Mouse (Mus musculus) spleen, postnatal 10 days (tissue): Measurements from ENCODE around the gene Zcchc7.
A peak's percentile ranks its signal among the peaks of the same experiment; 100 is the strongest.

ENCODE experiments used
- DNase-seq, 2 experiments: peaks; one replicate each; pipeline ENCODE4 v3.0.0; 2021 to 2022; ENCODE audit warnings: low spot score in 2 of 2

Gene Zcchc7

DNA sequence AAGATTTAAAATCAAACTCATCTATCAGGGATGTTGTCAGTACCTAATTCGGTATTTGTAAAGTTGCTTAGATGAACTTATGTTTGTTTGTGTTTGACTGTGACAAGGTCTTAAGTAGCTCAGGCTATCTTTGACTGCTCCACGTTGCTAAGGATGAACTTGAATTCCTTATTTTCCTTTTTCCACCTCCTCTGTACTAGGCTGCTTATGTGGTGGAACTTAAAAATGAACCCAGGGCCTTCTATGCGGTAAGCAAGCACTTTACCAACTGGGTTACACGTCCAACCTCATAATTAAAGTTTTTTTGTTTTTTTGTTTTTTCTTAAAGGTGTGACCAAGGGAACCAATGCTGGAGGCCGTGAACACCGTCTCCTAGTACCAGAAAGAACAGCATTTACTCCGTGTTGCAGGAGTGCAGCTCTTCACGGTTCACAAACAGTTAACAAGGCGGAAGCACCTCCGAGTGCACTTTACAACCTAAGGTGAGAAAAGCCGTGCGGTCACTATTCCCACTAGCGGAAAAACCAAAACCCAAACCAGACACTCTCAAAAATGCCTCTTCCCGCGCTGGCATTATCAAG, at the start of gene Zcchc7:
Zcchc7 (plus strand) TSS at position 325 of the 581 bp plus-strand sequence.
- DNase-seq: no peak

DNA sequence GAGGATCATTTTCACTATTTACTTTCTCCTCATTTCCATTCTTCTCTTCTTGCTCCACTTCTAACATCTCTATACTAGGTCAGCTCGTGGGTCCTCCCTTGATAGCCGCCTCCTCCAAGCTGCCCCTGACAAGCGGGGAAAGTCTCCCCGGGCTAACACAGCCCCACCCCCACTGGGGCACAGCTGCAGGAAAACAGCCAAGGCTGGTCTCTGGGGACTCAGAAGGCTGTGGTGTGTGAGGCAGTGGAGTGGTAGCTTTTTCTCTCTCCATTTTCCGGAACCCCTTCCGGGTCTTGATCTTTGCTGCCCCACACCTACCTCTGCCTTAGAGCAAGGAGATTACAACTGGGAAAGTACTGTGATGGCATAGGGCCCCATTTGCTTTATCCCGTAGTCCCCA, 49.7 kb upstream of the Zcchc7 start:
- DNase-seq: peak; percentile 24 to 76

DNA sequence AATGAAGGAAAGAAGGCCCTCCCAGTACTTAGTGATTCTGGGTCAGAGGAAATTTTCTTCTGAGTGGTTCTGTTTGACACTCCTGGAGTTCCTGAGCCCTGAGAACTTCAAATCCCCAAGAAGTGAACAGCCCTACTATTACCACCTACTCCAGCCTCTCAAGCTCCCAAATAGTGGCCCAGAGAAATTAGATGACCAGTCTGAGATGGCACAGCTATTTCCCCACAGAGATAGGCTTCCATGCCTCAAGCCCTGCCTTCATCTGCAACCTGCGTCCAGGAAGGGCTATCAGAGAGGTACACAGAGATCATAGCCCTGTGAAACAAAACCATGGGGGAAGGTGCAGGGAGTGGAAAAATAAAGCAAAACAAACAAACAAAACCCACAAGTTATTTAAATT, 48.8 kb upstream of the Zcchc7 start:
- no peak for DNase-seq

DNA sequence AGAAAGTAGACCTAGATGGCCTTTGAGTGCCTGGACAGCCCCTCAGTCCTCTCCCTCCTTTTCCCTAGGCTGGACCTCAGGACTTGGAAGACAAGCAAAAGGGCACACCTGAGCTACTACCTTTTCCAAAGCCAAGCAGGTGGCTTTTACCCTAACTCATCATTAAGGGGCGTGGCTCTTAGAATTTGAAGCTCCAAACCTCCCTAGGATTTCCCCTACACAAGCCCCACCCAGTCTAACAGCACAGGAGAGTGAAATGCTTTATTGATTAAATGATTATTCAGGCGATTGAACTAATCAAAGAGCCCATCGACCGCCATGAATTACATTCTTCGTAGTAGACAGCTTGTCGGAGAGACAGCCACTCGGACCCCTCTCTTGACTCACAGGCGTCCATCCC, 47.4 kb upstream of the Zcchc7 start:
- DNase-seq: no peak

DNA sequence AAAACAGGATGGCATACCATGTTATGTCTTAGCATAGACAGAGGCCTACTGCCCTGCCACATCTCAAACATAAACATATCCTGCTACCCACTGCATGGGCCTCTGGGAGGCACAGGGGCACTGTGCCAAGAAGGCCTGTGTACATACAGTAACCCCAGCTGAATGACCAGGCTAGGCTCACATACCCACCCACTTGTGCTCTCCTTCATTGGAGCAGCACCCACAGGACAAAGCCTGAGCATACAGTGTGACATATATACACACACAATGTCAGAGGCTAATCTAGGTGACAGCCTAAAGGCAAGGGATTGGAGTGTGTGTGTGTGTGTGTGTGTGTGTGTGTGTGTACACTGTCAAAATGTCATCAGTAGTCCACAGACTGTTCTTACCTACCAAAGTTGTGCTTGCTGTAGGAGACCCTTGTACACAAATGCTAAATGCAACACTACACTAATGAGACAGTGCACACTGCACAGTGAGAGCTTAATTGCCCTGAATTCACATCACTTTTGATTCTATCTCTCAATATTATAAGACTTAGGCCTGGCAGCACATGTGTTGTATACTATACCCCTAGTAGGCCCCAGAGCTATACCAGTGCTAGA, 46.5 kb upstream of the Zcchc7 start:
- peak in 1 of 2 experiments; percentile 60 for DNase-seq

DNA sequence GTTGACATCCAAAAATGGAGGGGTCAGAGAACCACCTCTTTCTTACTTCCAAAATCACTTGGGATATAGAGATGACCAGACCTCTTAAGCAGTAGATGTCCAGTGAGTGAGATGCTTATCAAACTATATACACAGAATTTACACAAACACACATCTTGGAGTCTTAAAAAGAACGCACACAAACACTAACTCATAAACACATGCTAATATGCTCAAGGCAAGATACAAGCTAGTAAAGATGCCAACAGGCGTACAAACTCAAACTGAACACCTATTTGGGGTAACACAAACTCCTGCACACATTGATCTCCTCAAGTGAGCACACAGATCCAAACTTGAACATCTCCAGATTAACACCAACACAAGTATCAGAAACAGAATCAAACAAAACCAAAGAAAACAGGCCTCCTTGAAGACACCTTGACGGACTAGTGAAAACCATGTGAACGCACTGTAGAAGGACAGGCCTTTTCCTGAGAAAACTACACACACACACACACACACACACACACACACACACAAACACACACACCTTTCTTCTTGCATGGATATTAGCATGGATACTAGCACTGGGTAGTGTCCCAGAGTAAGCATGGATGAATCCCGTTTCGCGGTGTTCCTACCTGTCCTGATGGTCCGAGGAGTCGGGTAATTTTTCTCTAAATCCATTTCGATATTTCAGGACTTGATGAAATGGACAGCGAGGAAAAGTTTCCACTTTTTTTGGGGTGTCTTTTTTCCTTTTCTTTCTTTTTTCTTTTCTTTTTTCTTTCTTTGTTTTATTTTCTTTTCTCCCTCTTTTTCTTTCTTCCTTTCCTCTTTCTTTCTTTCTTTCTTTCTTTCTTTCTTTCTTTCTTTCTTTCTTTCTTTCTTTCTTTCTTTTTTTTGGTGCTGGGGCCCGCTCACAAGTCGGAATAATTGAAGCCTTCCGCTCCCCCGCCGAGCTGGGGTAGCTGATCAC, 45.7 kb upstream of the Zcchc7 start, which contains the start of gene Pax5:
Pax5 (minus strand) TSS at position 748 of the 961 bp plus-strand sequence.
- DNase-seq: no peak

DNA sequence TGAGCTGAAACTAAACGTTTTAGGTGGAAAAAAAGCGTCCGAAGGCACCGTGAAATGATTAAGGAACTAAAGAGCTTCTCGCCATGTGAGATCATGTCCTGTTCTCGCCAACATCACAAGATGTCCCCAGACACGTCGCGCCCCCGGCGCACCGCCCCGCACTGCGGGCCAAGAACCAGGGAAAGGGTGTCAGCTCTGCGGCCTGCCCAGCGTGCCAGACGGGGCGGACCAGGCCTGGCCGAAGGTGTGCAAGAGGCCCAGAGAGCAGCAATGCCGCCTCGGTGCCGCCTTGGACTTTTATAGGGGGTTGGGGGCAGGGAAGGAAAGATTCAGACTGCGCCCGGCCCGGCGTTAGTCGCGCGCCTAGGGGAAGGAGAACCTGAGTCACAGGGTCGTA, 45.0 kb upstream of the Zcchc7 start:
- DNase-seq: peak; percentile 45 to 61

DNA sequence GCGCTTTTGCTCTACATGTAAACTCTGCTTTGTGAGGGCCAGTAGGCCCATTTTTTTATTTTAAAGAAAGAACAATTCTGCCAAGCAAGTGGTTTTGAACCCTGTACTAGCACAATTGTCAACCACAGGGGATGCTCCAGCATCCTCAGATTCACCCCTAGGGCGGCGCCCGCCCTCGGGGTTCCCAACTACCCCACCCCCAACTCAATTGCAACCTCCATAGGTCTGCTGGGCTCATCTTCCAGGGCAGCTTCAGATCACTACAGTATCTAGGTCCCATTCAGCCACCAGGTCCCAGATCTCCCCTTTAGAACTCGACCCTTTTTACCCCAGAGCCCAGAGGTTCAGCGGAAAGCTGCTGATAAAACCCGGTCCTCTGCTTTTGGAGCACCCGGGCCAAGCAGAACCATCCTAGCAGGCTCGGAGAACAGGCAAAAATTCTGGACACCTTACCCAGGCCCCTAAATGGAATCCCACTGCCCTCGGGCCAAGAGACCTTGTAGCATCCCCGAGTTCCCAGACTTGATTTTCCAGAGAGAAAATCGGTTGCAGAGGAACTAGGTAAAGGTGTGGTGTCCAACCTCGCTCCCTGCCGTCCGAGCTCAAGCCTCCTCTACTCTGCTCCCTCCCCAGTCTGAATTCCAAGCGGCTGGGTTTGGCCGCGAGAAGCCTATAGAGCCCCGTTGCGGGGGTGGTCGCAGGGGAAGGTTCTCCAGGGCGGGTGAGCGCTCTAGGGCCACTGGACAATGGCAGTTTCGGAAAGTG, 44.4 kb upstream of the Zcchc7 start:
- DNase-seq: peak in 1 of 2 experiments; percentile 31

DNA sequence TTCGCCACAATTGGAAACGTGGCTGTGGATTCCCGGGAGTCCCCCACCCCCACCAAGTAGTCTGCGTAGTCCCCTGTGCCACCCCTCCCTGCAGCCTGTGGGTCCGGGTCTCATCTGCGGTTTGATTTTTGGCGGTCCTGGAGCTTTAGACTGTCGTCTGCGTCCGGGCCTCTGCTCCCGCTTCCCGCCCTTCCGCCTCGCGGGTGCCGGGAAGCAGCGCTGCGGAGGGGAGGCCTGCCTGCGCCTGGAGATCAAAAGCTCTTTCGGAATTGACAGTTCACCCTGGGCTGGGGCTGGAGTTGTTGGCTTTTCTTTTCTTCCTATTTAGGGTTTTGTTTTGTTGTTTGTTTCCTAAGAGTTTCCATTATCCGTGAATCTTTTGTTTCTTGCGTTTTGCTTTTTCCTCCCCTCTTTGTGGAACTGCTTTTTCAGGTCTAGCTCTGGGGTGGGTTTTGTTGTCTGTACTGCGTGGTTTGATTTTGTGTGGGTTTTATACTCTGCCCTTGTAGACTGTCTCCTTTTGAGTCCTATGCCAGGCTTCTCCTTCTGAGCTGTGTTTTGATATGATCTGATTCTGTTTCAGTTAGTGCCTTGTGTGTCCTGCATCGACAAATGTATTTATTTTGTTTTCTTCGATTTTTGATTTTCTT, 43.5 kb upstream of the Zcchc7 start:
- DNase-seq: peak in 1 of 2 experiments; percentile 20

DNA sequence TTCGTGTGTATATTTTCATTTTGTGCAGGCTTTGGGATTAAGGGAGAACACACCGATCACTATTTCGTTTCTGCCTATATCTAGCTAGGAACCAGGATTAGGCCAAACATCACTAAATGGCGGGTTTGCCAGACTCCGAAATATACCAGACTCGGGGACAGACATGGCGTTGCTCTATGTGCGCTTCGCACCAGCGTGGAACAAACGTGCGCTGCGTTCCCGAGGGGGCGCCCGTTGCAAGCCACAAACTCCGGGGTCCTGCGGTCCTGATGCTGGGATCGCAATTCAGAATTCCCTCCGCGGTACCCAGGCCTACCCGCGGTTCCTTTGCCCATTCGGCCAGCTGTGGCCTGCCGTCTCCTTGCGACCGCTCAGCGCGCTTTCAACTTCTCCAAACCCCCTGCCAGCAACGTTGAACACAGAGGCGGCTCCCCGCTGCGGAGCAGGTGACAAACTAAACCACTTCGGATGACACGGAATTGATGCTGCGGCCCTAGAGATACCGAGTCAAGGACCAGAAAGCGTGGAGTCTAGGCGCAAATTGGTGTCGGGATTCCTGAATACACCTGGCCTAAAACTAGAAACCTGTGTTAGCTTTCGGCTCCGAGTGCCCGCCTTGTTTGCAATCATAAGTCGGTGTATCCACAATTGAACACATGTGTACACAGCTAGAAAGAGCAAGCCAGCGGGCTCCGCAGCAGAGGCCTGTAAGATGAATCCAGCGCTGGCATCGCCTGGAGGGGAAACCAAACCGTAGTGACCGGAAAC, 42.7 kb upstream of the Zcchc7 start:
- DNase-seq: peak; percentile 37 to 59

DNA sequence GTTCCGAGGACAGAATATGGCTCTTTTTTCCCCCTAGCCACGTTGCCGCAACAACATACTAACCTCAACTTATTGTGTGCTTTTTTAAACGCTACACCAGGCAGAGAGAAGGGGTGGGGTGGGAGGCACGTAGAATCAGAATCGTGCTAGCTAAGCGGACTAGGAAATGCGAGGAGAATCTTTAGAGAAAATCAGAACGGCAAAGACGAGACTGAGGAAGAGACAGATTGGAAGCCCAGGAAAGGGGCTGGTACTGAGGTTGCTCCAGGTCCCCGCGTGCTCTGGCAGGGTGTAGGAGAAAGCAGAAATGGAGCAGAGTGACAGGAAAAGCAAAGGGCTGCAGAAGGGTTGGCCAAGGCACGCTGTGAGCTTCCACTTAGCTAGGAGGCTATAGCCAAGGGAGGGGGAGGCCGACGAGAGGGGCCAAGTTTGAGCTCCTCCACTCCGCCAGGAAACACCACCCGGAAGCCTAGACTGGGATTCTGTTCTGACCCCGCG, 42.1 kb upstream of the Zcchc7 start:
- DNase-seq: peak in 1 of 2 experiments; percentile 33

DNA sequence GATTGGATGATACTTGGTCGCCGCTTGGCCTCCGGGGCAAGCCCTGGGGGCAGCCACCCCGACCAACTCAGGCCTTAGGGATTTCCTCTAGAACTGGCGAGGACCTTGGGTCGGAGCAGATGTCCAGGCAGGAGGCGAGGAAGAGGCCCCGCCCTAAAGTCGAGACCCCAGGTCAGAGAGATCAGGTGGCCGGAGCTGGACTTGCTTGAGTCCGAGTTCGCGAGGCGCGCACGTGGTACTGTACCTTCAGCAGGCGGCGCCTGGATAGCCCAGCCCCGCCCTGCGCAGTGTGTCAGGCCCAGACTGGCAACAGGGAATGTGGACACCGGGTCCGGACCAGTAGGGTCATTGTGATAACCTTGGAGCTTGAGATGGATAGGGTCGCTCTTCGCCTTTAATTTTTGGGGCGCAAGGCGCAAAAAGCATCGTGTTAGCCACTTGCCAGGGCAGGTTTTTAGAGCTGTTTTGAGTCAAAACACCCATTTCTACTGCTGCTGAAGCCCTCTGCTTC, 41.5 kb upstream of the Zcchc7 start:
- peak; percentile 24 to 38 for DNase-seq

DNA sequence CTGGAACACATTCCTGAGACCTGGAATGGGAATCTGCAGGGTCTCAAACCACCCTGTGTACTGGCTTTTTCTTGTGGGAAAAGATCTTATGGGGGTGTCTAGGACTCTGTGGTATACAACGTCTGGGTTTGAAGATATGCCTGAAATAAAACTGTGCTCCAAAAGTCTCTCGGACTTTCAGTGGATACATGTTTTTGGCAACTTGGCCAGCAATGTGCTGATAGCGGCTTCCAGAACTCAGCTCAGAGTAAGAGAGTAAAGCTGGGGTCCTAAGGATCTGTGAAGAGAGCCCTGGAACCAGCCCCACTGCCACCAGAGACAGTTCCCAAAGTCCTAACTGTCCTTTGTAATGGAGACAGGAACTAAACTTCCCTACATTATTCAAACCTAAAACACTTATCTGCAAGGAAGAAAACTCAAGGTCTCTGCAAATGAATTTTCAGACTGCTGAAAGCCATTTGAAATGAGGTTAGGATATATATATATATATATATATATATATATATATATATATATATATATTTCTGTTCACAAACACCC, 40.0 kb upstream of the Zcchc7 start:
- no peak for DNase-seq

DNA sequence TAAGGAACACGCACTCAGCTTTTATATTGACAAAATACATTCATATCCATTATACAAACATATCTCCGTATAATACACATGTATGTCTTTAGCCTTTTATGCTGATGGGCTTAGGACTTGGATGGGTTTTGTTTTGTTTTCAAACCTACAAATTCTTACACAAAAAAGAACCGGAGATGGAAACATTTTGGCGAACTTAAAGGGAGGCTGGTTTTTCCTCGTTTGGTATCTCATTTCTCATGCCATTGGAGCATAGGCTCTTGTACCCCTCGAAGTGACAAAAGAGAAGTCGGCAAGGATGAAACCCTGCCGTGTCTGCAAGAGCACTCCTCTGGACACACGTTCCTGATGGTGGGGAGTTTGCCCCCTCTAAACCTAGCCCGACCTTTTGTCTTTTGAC, 39.3 kb upstream of the Zcchc7 start:
- DNase-seq: no peak

DNA sequence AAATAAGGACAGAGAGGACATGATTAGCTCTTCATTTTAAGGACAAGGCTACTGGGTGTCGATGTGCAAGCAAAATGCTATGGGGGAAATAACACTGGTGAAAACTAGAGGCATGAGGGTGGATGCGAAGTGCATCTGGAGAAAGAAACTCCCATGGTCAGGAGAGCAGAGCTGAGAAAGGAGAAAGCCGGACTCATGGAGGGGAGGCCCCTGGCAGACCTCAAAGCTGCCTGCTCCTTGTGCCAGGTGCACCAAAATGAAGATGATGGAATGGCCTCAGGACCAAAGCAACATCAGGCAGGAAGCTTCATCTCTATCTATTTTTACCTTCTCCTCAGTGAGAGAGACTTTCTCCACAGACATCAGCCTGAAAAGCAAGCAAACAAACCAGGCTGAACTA, 38.0 kb upstream of the Zcchc7 start:
- no peak for DNase-seq

DNA sequence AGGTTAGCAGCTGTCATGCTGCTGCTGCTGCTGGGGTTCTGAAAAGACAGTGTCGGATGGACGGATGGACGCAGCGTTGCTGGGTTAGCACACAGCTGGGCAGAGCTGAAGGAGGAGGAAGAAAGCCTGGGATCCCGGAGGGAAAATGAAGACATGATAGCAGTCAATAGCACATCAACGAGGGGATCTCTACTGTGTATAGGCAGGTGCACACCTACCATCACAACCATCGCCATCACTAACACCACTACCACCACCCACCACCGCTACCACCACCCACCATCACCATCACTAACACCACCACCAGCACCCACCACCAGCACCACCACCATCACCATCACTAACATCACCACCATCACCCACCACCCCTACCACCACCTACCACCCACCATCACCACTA, 35.6 kb upstream of the Zcchc7 start:
- DNase-seq: no peak

DNA sequence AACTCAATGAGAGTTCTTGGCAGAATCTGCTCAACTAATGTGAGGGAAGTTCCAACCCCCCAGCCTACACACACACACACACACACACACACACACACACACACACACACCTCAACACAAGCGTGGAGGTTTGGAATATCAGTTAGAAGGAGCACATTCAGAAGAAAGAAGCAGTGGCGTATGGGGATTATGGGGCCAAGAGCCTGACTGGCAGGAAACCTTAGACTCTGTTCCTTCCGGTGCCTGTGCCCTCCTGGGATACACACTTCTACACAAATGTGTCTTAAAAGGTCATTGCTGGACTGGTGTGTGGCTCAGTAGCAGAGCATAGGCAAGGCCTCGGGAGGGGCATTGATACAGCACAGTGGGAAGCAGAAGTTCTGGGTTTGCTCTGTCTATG, 34.4 kb upstream of the Zcchc7 start:
- no peak for DNase-seq

DNA sequence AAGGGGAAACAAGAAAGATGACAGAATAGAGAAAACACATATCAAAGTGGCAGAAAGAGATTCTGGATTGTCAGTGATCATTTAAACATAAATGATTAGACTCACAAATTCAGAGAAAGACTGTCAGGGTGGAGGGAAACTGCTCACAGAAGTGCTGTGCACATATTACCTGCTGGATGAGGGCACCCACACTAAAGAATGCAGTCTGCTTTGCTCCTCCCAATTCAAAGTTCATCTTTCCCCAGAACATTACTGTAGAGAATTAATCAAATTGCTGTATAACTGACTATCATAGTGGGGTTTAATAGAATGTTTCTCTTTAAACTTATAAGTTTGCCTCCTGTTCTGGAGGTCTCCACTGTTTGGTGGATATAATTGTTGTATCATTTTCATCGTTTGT, 15.2 kb upstream of the Zcchc7 start:
- DNase-seq: no peak

DNA sequence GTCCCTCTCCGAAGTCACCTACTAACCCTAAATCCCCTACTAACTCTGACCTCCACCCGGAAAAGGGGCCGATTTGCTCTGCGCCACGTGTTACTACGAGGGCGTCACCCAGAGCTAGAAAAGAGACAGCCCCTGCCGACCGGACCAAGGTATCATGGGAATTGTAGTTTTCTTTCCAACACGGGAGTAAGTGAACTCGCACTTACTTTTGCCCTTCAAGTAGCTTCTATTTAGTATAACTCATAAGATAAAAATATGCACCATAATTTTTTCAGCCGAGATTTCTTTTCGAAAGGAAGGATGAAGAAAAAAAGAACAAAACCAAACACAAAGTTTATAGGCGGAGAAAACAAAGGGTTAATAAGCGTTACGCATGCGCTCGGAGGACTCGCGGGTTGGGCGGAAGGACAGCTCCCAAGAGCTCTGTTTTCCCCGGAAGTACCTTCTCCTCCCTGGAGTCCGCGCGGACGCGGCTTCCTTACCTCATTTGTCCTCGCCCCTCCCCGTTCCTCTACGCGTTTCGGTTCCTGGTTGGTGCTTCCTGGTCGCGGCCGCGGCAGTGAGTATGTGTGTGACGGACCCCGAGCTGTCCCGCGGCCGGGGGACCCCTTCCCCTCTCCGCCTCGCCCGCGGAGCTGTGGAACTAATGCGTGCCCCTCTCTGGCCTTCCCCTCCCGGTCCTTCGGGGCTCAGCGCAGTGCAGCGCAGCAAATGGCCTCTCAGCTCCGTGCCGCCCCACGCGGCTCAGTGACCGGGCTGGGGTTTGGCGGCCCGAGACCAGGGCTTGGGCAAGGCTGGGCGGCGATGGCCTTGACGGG, 666 bp downstream of the Zcchc7 start:
- DNase-seq: peak; percentile 83 to 91
